Mouse (Mus musculus) heart, adult 18-20 months (tissue): ENCODE measurements around the gene Mrps21. TPM values are rescaled to one million over a fixed set of nuclear protein-coding genes. Genes with fewer than 3 reads are reported as not detected.

Source experiments
- DNase-seq, 2 experiments: peaks; one replicate each; pipeline ENCODE4 v3.0.0; 2021 to 2022; ENCODE audit warnings: mixed read lengths in 1 of 2
- total RNA-seq, 2 experiments: library from RNA; stranded (reverse); gene quantifications; 2 replicates each; pipeline ENCODE4 v1.2.3; 2021

Mrps21 gene
- total RNA-seq, 2 experiments from 2014 or later = 323 to 346 TPM

- DNase-seq = peak; percentile 97
These were observed 15.7 kb downstream of the Mrps21 start, which contains the start of gene Prpf3 for GRCm38 (mm10) chr3:95855502-95856089. Gene Prpf3, minus strand, starts transcription at chr3:95855885.

DNA sequence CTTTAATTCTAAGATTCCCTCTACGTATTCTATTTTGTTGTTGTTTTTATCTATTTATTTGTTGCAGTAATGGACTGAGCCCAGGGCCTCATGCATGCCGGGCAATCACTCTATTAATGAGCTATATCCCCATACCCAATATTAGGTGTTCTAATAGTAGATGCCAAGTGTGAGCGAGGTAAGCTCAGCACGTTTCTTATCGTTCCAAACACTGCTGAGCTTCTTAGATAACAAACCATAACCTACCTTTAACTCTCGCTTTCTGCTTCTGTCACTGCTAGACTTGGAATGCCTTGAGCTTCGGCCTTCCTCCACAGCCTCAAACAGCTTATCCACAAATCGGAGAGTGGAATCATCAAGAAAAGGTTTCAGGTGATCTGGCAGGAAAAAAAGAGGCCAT lies 20.0 kb downstream of the Mrps21 start:
- no peak for DNase-seq

DNA sequence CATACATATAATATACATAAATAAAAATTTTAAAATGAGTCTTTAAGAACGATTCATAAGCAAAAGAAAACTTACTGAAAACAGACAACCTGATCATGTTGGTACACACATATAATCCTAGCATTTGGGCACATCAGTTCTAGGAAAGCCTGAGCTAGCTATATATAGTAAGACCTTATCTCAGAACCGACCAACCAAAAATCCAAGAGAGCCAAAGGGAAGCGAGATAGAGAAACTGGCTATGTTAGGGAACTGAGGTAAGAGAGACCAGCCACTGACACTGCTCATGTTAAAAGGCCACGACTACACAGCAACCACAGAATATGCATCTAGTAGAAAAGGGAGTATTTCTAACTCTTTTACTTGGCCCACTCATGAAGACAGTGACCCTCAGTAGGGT lies 20.7 kb downstream of the Mrps21 start:
- peak in 1 of 2 experiments; percentile 28 for DNase-seq

GRCm38 (mm10) chr3:95842503-95843214 lies 28.7 kb downstream of the Mrps21 start:
- DNase-seq = no peak

GRCm38 (mm10) chr3:95839250-95839649 lies 32.1 kb downstream of the Mrps21 start:
- DNase-seq = no peak

DNA sequence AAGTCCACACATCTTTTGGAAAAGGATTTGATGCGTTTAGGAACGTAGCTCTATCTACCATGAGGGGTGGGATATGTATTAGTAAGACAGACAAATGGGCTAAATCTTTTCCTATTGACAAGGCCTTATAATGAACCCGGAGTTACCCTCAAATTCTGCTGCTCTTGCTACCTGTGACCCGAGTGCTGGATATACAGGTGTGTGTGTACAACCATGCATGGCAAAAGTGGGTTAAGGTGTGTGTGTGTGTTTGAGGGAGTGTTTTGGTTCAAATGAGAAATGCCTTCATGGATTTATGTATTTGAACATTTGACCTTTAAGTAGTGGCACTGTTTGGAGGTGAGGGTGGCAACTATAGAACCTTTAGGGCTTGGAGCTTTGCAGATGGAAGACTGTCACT lies 42.3 kb downstream of the Mrps21 start:
- DNase-seq = no peak

GRCm38 (mm10) chr3:95826275-95826674 lies 45.0 kb downstream of the Mrps21 start:
- DNase-seq = no peak

DNA sequence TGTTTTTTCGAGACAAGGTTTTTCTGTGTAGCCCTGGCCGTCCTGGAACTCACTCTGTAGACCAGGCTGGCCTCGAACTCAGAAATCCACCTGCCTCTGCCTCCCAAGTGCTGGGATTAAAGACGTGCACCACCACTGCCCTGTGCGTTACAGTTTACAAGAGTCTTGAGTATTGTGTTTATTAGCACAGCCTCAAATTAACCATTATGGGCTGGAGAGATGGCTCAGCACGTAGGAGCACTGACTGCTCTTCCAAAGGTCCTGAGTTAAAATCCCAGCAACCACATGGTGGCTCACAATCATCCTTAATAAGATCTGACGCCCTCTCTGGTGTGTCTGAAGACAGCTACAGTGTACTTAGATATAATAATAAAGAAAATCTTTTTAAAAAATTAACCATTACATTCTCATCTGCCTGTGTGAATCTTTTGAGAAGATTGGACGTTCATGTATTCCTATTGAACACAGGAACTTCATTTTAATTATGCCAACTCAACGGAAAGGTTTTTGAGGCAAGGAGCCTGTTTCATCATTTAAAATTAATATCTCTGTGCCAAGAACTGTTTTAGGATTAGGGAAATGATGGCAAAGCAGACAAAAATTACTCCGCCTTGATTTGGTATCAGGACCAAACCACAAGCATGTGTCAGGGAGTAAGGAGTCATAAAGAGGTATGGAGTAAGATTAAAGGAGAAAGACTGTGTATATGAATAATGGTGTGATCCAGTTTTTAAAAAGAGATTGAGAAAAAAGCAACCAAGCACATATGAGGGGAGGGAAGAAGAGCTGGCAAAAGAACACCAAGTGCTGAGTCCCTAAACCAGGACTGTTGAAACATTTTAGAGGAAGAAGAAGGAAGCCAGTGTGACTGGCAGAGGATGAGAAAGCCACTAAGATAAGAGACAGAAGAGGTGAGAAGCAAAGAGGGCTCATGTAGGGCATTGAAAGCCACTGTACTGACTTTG lies 51.0 kb downstream of the Mrps21 start:
- DNase-seq = no peak

DNA sequence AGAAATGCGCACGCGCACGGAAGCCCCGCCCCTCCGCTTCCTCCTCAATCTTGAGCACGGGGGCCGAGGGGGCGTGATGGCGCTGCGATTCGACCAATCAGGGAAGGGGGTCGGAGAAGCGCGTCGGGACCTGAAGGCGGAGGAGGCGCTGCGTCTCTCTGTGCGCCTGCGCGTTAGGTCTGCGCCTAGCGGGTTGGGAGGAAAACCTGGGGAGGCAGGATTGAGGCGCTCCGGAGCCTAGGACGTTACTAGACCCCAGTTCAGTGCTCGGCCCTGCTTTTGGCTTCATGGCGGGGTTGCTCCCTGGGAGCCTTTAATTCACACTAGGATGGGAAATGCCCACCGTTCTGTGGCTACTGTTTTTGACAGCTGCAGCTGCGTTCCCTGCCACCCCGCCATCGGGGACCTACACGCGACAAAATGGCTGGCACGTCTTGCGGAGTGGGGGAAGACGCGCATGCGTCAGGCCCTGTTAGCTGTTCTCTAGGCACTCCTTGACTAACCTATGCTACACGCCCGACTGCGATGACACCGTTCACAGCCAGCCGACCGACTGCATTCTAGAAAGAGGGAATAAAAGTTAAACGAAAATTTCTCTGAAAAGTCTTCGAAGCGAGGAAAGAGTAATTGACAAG lies 51.9 kb downstream of the Mrps21 start:
- DNase-seq = peak; percentile 100

GRCm38 (mm10) chr3:95818571-95819288 lies 52.6 kb downstream of the Mrps21 start, which contains the start of gene Rprd2:
Gene Rprd2, minus strand, starts transcription at chr3:95818863.
- DNase-seq = peak; percentile 83 to 88

DNA sequence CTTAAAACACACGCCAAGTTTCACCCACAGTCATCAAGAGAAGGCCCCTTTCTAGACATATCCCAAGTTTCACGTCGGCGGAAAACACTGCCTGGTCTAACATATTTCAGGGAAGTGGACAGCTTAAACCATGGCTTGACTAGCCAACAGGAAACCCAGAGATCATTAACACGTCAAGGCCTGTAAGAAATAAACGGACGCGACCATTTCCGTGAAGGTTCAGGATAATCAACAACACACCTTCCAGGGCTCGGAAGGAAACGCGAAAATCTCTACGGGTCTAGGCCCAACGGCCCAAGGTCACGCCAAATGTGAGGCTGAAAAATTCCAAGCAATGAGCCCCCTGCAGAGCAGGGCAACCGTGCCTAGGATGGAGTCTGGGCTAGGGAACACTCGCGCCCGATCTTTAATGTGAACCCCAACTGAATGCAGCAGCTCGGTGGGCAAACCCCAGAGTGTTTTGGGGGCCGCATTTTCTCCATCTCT lies 53.2 kb downstream of the Mrps21 start:
- DNase-seq = peak; percentile 58 to 75

DNA sequence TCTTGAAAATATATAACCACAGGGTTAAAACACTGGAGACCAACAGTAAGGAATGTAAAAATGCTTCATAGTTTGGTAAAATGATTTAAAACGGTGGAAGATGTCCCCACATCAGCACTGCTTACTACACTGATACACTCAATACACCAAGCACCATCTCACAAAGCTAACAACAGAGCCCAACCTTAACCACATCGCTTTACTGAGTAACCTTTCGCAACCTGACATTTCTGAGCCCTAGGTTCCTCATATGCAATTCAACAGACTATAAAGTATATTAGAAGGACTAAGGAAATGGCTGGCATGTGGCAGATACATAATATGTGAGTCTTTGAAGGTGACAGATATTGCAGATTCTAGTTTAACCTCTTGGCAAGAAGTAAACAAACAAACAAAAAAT lies 54.6 kb downstream of the Mrps21 start:
- DNase-seq = no peak

Other genes starting within 250 kb of the Mrps21 start
- gene Ensa, start 246.5 kb downstream of the Mrps21 start, total RNA-seq = 10 to 100 TPM; 74.3 to 75.2 TPM
- gene Mcl1, start 212.7 kb downstream of the Mrps21 start, total RNA-seq = 100 to 1,000 TPM; 159 to 167 TPM
- 10 to 100 TPM; 39.1 to 40.6 TPM for gene Adamtsl4, start 183.6 kb downstream of the Mrps21 start, total RNA-seq
- 10 to 100 TPM; 46.4 to 52.7 TPM for gene Ecm1, start 131.9 kb downstream of the Mrps21 start, total RNA-seq
- 10 to 100 TPM; 44.4 to 49.4 TPM for gene Tars2, start 111.3 kb downstream of the Mrps21 start, total RNA-seq
- 10 to 100 TPM; 42.5 to 44.6 TPM for gene Rprd2, start 52.7 kb downstream of the Mrps21 start, total RNA-seq
- 10 to 100 TPM; 20.5 to 22.9 TPM for gene Prpf3, start 15.6 kb downstream of the Mrps21 start, total RNA-seq
- 1 to 10 TPM; 5.9 TPM for gene Ciart, start 10.7 kb upstream of the Mrps21 start, total RNA-seq
- 1 to 10 TPM; 7.6 to 9.6 TPM for gene BC028528, start 20.5 kb upstream of the Mrps21 start, total RNA-seq
- 100 to 1,000 TPM; 109 to 125 TPM for gene Aph1a, start 22.4 kb upstream of the Mrps21 start, total RNA-seq
- gene Car14, start 33.2 kb upstream of the Mrps21 start, total RNA-seq = 100 to 1,000 TPM; 137 to 170 TPM
- gene Anp32e, start 57.7 kb upstream of the Mrps21 start, total RNA-seq = 10 to 100 TPM; 87.2 to 89.3 TPM
- 10 to 100 TPM; 64.7 to 68.2 TPM for gene Plekho1, start 124.5 kb upstream of the Mrps21 start, total RNA-seq
- 10 to 100 TPM; 22.5 to 27.1 TPM for gene Vps45, start 186.9 kb upstream of the Mrps21 start, total RNA-seq
- 10 to 100 TPM; 50.3 to 57.4 TPM for gene Otud7b, start 233.0 kb upstream of the Mrps21 start, total RNA-seq